Mouse (Mus musculus) thymus, postnatal 36 days (tissue): ENCODE measurements around the gene Krtap9-3.

Source experiments
- DNase-seq, 2 experiments: peaks; one replicate each; pipeline ENCODE4 v3.0.0; 2022; ENCODE audit warnings: mixed read lengths in 2 of 2

Gene Krtap9-3

GRCm38 (mm10) chr11:99562580-99562979, 35.3 kb downstream of the Krtap9-3 start:
- no peak for DNase-seq

GRCm38 (mm10) chr11:99559366-99559765, 38.5 kb downstream of the Krtap9-3 start, which contains the start of gene Gm11939:
Gene Gm11939, minus strand, starts transcription at chr11:99559466.
- DNase-seq: no peak

GRCm38 (mm10) chr11:99557976-99558745, 39.7 kb downstream of the Krtap9-3 start:
- no peak for DNase-seq

GRCm38 (mm10) chr11:99556753-99557152, 41.2 kb downstream of the Krtap9-3 start, which contains the start of gene Krtap3-2:
Gene Krtap3-2, minus strand, starts transcription at chr11:99556853.
- no peak for DNase-seq

- DNase-seq: no peak
Observed at GRCm38 (mm10) chr11:99556195-99556594, 41.7 kb downstream of the Krtap9-3 start.

- no peak for DNase-seq
Observed at GRCm38 (mm10) chr11:99550765-99551164, 47.1 kb downstream of the Krtap9-3 start, which contains the start of gene Krtap3-3. Gene Krtap3-3, minus strand, starts transcription at chr11:99550865.

- no peak for DNase-seq
Observed at GRCm38 (mm10) chr11:99547892-99548291, 50.0 kb downstream of the Krtap9-3 start.
